Mouse (Mus musculus): Measurements from ENCODE around the gene Birc5.

Birc5 gene

GRCm38 (mm10) chr11:117882208-117882607 is 33.2 kb downstream of the Birc5 start:
- DNase-seq (ENCODE audit: low spot score in 2 of 2), result no peak

DNA sequence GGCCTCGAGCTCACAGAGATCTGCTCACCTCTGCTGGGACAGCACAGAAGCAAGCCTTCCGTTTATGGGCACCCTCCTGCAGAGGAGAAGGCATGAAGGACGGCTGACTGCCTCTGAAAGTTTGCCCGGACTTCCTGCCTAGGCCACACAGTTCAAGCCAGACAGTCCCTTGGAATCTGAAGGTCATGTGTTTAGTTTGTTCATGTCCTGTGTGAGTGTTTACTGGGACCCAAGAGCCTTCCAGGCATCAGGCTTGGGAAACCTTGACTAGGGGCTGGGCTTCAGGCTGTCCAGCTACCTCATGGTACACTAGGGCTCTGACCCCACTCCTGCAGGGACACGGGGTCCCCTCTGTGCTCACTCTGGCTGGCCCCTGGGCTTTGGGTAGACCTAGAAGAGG is 36.9 kb downstream of the Birc5 start:
- DNase-seq (ENCODE audit: low spot score in 2 of 2), result no peak

DNA sequence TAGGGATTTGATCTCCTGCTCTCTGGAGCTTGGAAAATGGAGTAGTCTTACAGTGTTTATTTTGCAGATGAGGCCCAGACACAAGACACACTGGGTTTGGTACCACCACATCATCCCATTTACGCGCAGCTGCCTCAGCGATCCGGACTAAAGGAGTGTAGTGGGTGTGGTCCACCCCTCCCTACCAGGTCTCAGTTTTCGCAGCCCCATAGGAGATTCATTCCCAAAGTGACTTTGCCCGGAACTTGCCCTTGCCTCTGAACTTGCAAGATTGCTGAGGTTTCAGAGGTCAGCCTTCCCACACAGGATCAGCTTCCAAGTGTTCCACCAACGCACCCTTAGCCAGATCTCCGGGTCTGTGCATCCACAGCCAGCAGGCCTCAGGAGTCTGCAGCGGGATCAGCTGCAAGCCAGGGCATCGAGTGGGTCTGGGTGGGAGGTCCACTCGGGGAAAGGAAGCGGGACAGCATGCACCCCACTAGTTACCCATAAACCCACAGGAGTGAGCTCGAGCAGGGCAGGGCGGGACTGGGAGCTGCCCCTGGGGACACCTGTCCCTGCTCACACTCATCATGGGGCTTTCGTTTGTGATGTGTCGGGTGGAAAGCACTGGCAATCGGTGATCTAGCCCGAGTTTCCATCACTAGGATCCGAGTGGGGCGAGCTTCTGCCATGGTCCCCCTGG is 39.3 kb downstream of the Birc5 start:
- no peak for DNase-seq (ENCODE audit: low spot score in 2 of 2)

DNA sequence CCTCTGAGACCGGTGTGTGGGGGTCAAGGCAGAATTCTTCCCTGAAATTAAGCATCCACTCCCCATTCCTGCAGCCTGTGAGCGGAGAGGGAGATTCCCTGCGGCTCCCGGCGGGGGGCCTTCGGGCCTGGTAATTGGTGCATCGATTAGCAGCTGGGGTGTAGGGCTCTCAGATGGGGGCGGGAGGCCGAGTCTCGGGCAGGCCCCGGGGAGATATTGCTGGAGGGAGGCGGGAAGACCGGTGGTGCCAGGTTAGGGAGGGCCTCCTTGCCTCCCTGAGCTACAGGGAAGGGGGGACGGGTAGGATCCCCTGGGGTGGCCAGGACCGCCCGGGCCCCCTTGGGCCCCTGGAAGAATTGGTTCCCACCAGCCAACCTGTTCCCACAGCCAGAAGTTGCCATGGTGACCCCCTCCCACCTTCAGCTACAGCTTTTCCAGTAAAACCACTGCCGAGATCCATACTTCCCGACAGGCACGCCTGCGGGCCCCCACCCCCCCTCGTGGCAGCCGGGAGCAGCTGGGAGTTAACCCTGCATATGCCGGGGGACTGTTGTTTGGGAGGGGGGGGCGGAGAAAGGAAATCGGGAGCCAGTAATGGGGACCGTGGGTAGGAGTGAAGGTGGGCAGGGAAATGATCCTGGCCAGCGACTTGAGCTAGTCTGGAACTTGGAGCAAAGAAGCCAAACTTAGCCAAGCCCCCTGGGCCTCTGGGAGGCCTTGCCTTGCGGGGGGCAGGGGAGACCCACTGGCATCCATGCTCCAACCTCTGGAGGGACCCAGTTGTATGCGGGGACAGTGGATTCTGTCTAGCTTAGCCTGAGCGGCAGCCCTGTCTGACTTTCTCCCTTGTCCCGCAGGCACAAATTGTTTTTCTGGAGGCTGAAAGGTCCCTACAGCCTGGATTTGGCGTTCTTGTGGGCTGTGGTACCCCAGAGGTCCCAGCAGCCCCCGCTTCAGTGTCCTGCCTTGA is 40.1 kb downstream of the Birc5 start:
- DNase-seq (ENCODE audit: low spot score in 2 of 2), result no peak

- DNase-seq (ENCODE audit: low spot score in 2 of 2), result no peak
Measured at GRCm38 (mm10) chr11:117889887-117890340, 40.9 kb downstream of the Birc5 start.

GRCm38 (mm10) chr11:117890519-117891282 is 41.6 kb downstream of the Birc5 start:
- peak in 1 of 2 experiments; percentile 26 for DNase-seq (ENCODE audit: low spot score in 2 of 2)

DNA sequence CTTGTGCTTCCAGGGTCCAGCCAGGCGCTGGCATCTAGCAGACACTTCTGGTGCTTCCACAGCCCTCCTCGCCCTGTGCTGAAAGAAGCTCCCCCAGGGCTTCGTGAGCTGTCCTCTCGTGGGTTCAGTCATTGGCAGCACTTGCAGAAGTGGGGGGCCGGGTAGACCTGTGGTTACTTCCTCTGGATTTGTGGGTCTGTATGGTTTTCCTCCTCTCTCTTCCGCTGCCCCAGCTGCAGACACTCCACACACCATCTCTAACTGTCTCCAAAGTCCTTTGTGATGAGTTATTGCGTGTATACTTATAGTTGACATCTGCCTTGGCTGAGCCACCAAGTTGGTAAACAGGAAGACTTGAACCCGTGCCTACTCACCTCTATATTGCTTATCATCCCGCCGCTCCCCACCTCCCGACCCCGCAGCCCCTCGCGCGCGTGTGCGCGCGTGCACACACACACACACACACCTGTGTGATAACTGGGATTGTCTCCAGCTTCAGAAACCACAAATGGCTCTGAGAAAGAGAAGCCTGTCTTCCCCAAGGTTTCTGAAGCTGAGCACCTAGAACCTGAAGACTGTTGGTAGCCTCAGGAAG is 42.6 kb downstream of the Birc5 start:
- DNase-seq (ENCODE audit: low spot score in 2 of 2), result no peak

- no peak for DNase-seq (ENCODE audit: low spot score in 2 of 2)
Measured at GRCm38 (mm10) chr11:117892199-117892598, 43.1 kb downstream of the Birc5 start.

- DNase-seq (ENCODE audit: low spot score in 2 of 2), result no peak
Measured at GRCm38 (mm10) chr11:117894676-117895075, 45.6 kb downstream of the Birc5 start.

DNA sequence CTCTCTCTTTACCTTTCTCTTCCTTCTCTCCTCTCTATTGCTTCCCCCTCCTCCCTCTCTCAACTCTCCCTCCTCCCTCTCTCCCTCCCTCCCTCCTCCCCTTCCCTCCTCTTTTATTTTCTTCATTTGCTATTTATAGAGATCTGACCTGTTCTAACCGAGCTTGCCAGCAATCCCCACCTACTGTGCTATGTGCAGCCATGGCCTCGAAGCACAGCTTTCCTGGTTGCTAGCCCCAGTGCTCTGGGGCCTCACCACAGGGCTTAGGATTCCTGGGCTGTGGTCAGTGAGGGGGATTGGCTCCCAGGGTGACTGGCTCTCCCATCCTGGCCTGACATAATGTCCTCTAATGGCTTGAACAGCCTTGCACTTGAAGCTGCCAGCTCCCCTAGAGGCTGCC is 47.5 kb downstream of the Birc5 start:
- DNase-seq (ENCODE audit: low spot score in 2 of 2), result no peak

- DNase-seq (ENCODE audit: low spot score in 2 of 2), result no peak
Measured at GRCm38 (mm10) chr11:117902282-117902681, 53.2 kb downstream of the Birc5 start.

GRCm38 (mm10) chr11:117904442-117904841 is 55.4 kb downstream of the Birc5 start:
- no peak for DNase-seq (ENCODE audit: low spot score in 2 of 2)
